Mouse (Mus musculus) spleen, postnatal 4 days (tissue): Measurements from ENCODE around the gene Gm28635.

Experiments used
- DNase-seq, 2 experiments: peaks; one replicate each; pipeline ENCODE4 v3.0.0; 2022; ENCODE audit warnings: low spot score in 2 of 2

Gm28635 gene

DNA sequence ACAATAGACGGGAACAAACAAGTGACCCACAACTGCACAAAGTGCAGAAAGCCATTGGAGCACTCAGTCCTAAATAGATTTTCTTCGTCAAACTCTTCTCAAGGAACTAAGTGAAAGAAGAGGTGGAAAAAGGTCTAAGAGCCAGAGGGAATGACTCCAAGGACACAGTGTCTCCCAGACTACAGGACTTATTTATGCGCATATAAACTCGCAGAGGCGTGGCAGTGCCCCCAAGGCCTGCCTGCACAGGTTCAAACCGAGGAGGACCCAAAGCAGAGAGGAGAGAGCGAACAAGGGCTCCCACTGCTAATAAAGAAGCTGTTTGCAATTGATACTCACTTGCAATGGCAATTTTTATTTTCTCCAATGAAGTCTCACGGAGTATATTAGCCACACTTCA, 92.1 kb downstream of the Gm28635 start:
- no peak for DNase-seq

DNA sequence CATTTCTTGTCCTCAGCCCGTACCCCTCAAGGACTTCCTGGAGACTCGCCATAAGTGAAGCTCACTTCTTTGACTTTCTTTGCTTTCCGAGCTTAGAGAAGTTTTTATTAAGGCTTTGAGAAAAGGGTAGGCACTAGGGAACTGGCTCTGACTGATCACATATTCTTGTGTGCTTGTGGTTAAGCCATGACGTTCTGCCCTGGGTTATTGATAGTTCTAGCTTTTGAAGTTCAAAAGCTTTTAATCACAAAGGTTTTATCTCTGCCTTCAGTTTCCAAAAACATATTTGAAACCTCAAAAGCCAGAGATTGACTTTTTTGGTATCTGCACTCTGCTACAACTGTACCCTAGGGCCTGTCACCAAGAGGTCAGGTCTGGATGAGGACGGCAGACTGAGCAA, 95.6 kb downstream of the Gm28635 start:
- no peak for DNase-seq

DNA sequence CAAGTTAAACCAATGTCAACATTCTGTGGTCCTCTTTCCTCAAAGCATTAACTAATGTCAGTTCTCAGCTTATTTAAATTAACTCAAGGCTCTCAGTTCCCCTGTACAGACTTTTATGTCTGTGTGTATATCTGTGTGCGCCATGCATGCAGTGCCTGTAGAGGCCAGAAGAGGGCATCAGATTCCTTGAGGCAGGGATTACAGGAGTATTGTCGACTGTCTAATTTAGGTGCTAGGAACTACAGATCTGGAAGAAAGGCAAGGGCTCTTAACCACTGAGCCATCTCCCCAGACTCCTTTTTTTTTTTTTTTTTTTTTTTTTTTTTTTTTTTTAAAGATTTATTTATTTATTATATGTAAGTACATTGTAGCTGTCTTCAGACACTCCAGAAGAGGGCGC, 96.6 kb downstream of the Gm28635 start:
- DNase-seq, result peak in 1 of 2 experiments; percentile 30

DNA sequence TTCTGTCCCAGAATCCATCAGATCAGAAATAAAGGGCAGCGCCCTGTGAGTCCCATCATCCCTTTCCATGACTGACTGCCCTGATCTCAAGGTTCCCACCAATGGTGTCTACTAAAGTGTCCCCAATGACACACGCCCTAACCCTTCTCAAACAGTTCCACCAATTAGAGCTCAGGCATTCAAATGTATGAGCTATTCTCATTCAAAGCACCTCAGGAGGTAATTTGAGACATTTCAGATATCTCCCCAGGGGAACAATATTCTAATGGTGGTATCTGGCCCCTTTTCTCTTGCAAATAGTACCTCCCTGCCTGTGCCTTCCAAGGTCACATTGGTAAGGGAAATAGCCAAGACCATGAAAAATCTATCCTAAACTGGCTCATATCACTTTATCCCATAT, 98.5 kb downstream of the Gm28635 start:
- DNase-seq, result no peak

DNA sequence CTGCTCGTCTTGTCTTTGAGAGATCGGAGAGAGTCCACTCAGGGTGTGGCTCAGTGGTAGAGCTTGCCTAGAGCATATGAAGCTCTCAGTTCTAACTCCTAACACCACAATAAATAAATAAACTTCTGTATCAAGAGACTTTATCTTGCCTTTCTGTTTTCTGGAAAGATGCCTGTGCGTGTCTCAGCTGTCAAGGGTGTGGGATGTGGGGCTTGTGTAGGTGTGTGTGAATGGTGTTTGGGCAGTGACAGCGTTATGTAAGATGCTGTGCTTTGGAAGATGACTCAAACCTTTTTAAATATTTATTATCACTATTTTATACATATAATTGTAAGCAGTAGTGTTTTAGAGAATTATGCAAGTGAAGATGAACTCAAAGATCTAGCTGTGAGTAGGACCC, 103.7 kb downstream of the Gm28635 start:
- no peak for DNase-seq

DNA sequence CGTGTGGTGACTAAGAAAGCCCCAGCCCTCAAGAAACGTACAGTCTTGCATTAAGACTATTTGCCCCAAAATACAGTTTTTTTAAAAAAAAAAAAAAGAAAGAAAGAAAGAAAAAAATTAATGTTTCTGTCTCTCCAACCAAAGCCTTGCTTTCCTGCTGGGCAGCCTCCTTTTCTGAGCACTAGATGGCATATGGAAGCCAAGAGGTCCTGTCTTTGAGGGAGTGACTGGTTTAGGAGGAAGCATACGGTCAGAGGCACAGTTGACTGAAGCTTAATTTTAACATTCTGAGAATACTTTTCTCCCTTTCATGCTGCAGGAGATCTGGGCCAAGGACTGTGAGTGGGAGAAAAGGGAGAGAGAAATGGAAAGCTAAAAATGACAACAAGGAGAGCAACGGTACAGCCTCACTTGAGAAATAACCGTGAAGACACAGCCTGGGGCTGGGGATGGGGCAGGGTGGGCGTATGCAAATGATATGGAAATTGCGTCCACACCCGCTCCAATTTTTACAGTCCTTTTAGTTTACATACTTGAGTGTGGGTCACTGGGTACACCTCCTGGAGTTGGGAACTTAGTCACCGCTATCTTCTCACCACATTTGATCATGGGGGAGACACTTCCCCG, 120.8 kb downstream of the Gm28635 start:
- DNase-seq, result no peak
